Mouse (Mus musculus) lung, postnatal 0 days (tissue): ENCODE data around the gene Lhx1. TPM values are rescaled to one million over a fixed set of nuclear protein-coding genes. Genes with fewer than 3 reads are reported as not detected.

Source experiments
- ATAC-seq: fragments of 200-750 bp; cut with Nextera tagmentation; 2 replicates; pipeline ENCODE4 v1.8.0; 2017; ENCODE audit warnings: moderate library complexity
- DNase-seq: peaks from one replicate; pipeline ENCODE4 v3.0.0-alpha.2; 2016; ENCODE audit warnings: low spot score
- H3K27ac ChIP-seq: fragments of 300-500 bp; sonication (generic); 2 replicates; pipeline ENCODE4 v1.5.1; 2014; ENCODE audit warnings: antibody characterized with exemption, mild to moderate bottlenecking, low read length, mixed read lengths
- H3K27me3 ChIP-seq: fragments of 300-500 bp; sonication (generic); replicated peaks from 2 replicates; pipeline ENCODE4 v1.6.1; 2014; ENCODE audit warnings: low read length, mixed read lengths; ENCODE audit not compliant: insufficient read depth
- H3K36me3 ChIP-seq: fragments of 300-500 bp; sonication (generic); 2 replicates; pipeline ENCODE4 v1.6.1; 2014; ENCODE audit warnings: low read length, mixed read lengths; ENCODE audit not compliant: insufficient read depth
- H3K4me1 ChIP-seq: fragments of 300-500 bp; sonication (generic); 2 replicates; pipeline ENCODE4 v1.6.1; 2014; ENCODE audit warnings: antibody characterized with exemption, low read depth, low read length, mixed read lengths; ENCODE audit not compliant: insufficient read depth
- H3K4me2 ChIP-seq: fragments of 300-500 bp; sonication (generic); replicated peaks from 2 replicates; pipeline ENCODE4 v1.6.1; 2014; ENCODE audit warnings: low read depth, mild to moderate bottlenecking, low read length, moderate library complexity, mixed read lengths
- H3K4me3 ChIP-seq: fragments of 300-500 bp; sonication (generic); 2 replicates; pipeline ENCODE4 v1.5.1; 2014; ENCODE audit warnings: low read depth, low read length
- H3K9ac ChIP-seq: fragments of 300-500 bp; sonication (generic); replicated peaks from 2 replicates; pipeline ENCODE4 v1.6.1; 2014; ENCODE audit warnings: low read depth, mild to moderate bottlenecking
- H3K9me3 ChIP-seq: fragments of 300-500 bp; sonication (generic); 2 replicates; pipeline ENCODE4 v1.6.1; 2016; ENCODE audit warnings: low read length, mixed read lengths
- CTCF ChIP-seq: IDR thresholded peaks from 2 replicates; pipeline ENCODE4 v1.5.1; 2016; ENCODE audit warnings: antibody characterized with exemption, mild to moderate bottlenecking
- EP300 ChIP-seq: IDR thresholded peaks from 2 replicates; pipeline ENCODE4 v1.6.1; 2016; ENCODE audit warnings: antibody characterized with exemption, mild to moderate bottlenecking, control low read depth
- WGBS: fragments of 180-500 bp; shearing (Covaris S2); extraction: QIAGEN DNeasy Blood & Tissue Kit; methylation state at CpG from one replicate; pipeline ENCODE4 v1.1.7; 2014; 5-methylcytosine and 5-hydroxymethylcytosine counted together
- polyA plus RNA-seq: library from polyadenylated mRNA; unstranded; fragments of >200 nt; fragmentation: Nextera tagmentation; extraction: Ambion mirVana; gene quantifications from 2 replicates; pipeline ENCODE4 v1.2.1, GENCODE M21; 2015

The Lhx1 gene
- 0.26 TPM in 2 replicates for polyA plus RNA-seq

- ATAC-seq, result no peak
- Histone ChIP-seq H3K4me1 (peaks cover 29% of the 10 kb centered on the region; the same call in 1 of the 2 replicates), H3K4me2 (peak within 1 kb of the TSS; percentile 69), H3K4me3 (peak within 1 kb of the TSS; percentile 36), H3K36me3 (no peaks in the 10 kb centered on the region), H3K9ac (no peak within 1 kb of the TSS), H3K27ac (no peak within 1 kb of the TSS), H3K27me3 (peaks cover 97% of the 10 kb centered on the region), H3K9me3 (no peaks in the 10 kb centered on the region)
- WGBS, result 2% methylated on average over 64 of the region's 64 CpGs
- TF ChIP-seq EP300, result no peak
- TF ChIP-seq CTCF, result no peak
- DNase-seq, result no peak
Measured at GRCm38 (mm10) chr11:84525421-84526274, at the start of gene Lhx1. Gene Lhx1 (minus strand): TSS chr11:84525535.

- Histone ChIP-seq H3K27ac (no peak overlapping the region), H3K9ac (no peak overlapping the region), H3K4me3 (no peak overlapping the region), H3K27me3 (no peaks in the 10 kb centered on the region), H3K4me2 (no peak overlapping the region), H3K9me3 (no peaks in the 10 kb centered on the region), H3K36me3 (no peaks in the 10 kb centered on the region), H3K4me1 (no peaks in the 10 kb centered on the region)
- TF ChIP-seq EP300 (no peak), CTCF (no peak)
- 48% methylated on average over 8 of the region's 8 CpGs for WGBS
- no peak for ATAC-seq
- no peak for DNase-seq
Measured at GRCm38 (mm10) chr11:84574834-84575233, 49.5 kb upstream of the Lhx1 start.

GRCm38 (mm10) chr11:84573637-84574036, 48.3 kb upstream of the Lhx1 start:
- ATAC-seq (no peak), DNase-seq (no peak)
- Histone ChIP-seq H3K4me2 (no peak overlapping the region), H3K27me3 (no peaks in the 10 kb centered on the region), H3K4me1 (no peaks in the 10 kb centered on the region), H3K36me3 (no peaks in the 10 kb centered on the region), H3K9ac (no peak overlapping the region), H3K27ac (no peak overlapping the region), H3K4me3 (no peak overlapping the region), H3K9me3 (no peaks in the 10 kb centered on the region)
- WGBS, result 66% methylated on average over 8 of the region's 8 CpGs
- TF ChIP-seq EP300 (no peak), CTCF (no peak)

DNA sequence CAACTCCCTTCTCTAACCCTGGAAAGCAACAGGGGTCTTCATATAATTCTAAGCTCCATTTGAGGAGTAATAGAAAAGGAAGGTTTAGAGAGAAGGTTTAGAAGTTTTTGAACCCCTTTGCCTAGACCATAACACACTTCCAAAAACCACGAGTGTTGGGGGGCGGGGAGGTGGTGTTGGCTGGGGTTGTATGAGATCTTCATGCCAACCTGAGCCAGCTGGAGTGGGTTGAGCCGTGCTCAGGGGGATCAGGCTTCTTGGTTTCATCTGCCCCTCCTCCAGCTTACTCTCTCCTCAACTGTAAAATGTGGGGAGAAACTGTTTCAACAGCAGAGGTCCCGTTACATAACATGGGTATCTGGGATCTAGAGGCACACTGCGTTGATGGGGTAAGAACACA, 45.5 kb upstream of the Lhx1 start:
- no peaks in the 10 kb centered on the region for H3K36me3 ChIP-seq
- no peak for DNase-seq
- no peak for ATAC-seq
- no peak overlapping the region for H3K4me2 ChIP-seq
- no peaks in the 10 kb centered on the region for H3K4me1 ChIP-seq
- no peaks in the 10 kb centered on the region for H3K27me3 ChIP-seq
- WGBS, result 58% methylated on average over 5 of the region's 5 CpGs
- no peak overlapping the region for H3K4me3 ChIP-seq
- H3K9ac ChIP-seq, result no peak overlapping the region
- H3K27ac ChIP-seq, result no peak overlapping the region
- no peak for TF ChIP-seq EP300
- H3K9me3 ChIP-seq, result no peaks in the 10 kb centered on the region

DNA sequence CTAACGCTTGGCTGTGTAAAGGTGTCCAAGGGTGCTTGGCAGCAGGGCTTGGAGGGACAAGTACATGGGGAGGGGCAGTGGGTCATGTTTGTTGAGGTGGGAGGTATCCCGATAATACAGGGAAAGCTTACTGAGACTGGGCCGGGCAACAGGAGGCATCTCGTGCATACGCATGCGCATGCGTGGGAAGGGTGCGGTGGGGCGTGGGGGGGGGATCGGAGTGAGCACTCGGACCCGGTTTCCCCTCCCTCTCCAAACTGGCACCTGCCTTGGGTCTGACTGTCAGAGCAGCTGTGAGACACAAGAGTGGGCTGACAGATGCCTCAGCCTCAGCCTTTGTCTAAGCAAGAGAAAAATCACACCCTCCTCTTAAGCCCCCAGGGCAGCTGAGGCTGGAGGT, 45.1 kb upstream of the Lhx1 start:
- no peak overlapping the region for H3K4me3 ChIP-seq
- no peaks in the 10 kb centered on the region for H3K27me3 ChIP-seq
- no peak overlapping the region for H3K27ac ChIP-seq
- no peaks in the 10 kb centered on the region for H3K9me3 ChIP-seq
- no peaks in the 10 kb centered on the region for H3K4me1 ChIP-seq
- DNase-seq (no peak), ATAC-seq (no peak)
- H3K4me2 ChIP-seq, result no peak overlapping the region
- no peak overlapping the region for H3K9ac ChIP-seq
- TF ChIP-seq CTCF (no peak), EP300 (no peak)
- 43% methylated on average over 10 of the region's 12 CpGs for WGBS
- H3K36me3 ChIP-seq, result no peaks in the 10 kb centered on the region

DNA sequence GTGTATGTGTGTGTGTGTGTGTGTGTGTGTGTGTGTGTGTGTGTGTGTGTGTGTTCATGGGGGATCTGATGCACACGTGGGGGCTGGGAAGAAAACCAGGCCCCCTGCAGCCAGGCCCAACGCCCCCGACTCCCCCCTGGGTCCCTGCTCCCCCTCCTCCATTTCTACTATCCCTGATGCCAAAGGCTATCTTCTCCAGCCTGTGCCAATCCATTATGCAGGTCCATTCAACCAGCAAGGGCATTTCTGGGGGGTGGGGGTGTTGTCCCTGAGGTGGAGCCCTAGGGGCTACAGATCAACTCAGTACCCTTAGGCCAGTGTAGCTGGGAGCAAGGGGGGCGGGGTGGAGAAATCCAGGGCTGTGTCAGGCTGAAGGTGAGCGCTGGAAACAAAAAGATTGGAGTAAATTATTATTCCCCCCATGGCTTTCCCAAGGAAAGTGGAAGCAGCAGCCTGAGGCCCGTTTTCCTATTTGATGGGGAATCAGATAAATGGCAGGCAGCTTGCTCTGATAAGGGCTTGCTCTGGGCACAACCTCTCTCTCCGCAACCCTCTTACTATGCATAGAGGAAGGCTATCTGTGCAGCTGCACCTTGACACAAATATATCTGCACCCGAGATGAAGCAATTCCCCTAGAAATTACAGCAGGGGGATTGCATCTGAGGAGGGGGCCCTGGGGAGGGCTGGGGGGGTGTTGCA, 43.9 kb upstream of the Lhx1 start:
- WGBS, result 44% methylated on average over 8 of the region's 8 CpGs
- no peaks in the 10 kb centered on the region for H3K9me3 ChIP-seq
- no peak overlapping the region for H3K4me2 ChIP-seq
- no peak overlapping the region for H3K4me3 ChIP-seq
- H3K9ac ChIP-seq, result no peak overlapping the region
- no peaks in the 10 kb centered on the region for H3K27me3 ChIP-seq
- H3K27ac ChIP-seq, result no peak overlapping the region
- no peaks in the 10 kb centered on the region for H3K36me3 ChIP-seq
- TF ChIP-seq EP300 (no peak), CTCF (no peak)
- DNase-seq (no peak), ATAC-seq (no peak)
- no peaks in the 10 kb centered on the region for H3K4me1 ChIP-seq
